Mouse (Mus musculus) bone marrow macrophage, adult 2 months (primary cell): ENCODE results near the gene Olfr1043.

Experiments
- CTCF ChIP-seq: IDR thresholded peaks from 2 replicates; pipeline ENCODE4 v1.5.1; 2012; ENCODE audit warnings: low read depth, mild to moderate bottlenecking, low read length, moderate library complexity
- POLR2A ChIP-seq: IDR thresholded peaks from 2 replicates; pipeline ENCODE4 v1.6.1; 2012; ENCODE audit warnings: mild to moderate bottlenecking, low read depth, low read length, borderline replicate concordance

GRCm38 (mm10) chr2:86177720-86178119 lies 10.4 kb upstream of the Olfr1043 start, which contains the start of gene Olfr1044:
- no peak for TF ChIP-seq CTCF
- TF ChIP-seq POLR2A: no peak
